Mouse (Mus musculus) forebrain, embryonic 15.5 days (tissue): ENCODE measurements around the gene Rp9. TPM values are rescaled to one million over a fixed set of nuclear protein-coding genes. Genes with fewer than 3 reads are reported as not detected.
"Not testable (repeated sequence)": the region's sequence is repeated elsewhere in the genome, so short reads cannot be mapped to it uniquely, and the experiment has no call there.

Experiments used
- ATAC-seq: fragments of 200-750 bp; cut with Nextera tagmentation; replicated peaks from 2 replicates; pipeline ENCODE4 v1.8.0; 2017; ENCODE audit warnings: mild to moderate bottlenecking, moderate TSS enrichment, moderate library complexity
- H3K27ac ChIP-seq: fragments of 300-500 bp; sonication (generic); replicated peaks from 2 replicates; pipeline ENCODE4 v1.5.1; 2015; ENCODE audit warnings: mild to moderate bottlenecking, inconsistent platforms
- H3K27me3 ChIP-seq: fragments of 300-500 bp; sonication (generic); 2 replicates; pipeline ENCODE4 v1.6.1; 2015; ENCODE audit warnings: inconsistent platforms
- H3K36me3 ChIP-seq: fragments of 300-500 bp; sonication (generic); 2 replicates; pipeline ENCODE4 v1.6.1; 2015; ENCODE audit warnings: mild to moderate bottlenecking, inconsistent platforms
- H3K4me1 ChIP-seq: fragments of 300-500 bp; sonication (generic); 2 replicates; pipeline ENCODE4 v1.6.1; 2015; ENCODE audit warnings: inconsistent platforms
- H3K4me2 ChIP-seq: fragments of 300-500 bp; sonication (generic); replicated peaks from 2 replicates; pipeline ENCODE4 v1.6.1; 2015; ENCODE audit warnings: mild to moderate bottlenecking, inconsistent platforms
- H3K4me3 ChIP-seq: fragments of 300-500 bp; sonication (generic); 2 replicates; pipeline ENCODE4 v1.5.1; 2015; ENCODE audit warnings: mild to moderate bottlenecking, inconsistent platforms
- H3K9ac ChIP-seq: fragments of 300-500 bp; sonication (generic); replicated peaks from 2 replicates; pipeline ENCODE4 v1.6.1; 2015; ENCODE audit warnings: mild to moderate bottlenecking, inconsistent platforms
- H3K9me3 ChIP-seq: fragments of 300-500 bp; sonication (generic); 2 replicates; pipeline ENCODE4 v1.6.1; 2016; ENCODE audit warnings: inconsistent platforms
- WGBS: fragments of 180-500 bp; shearing (Covaris S2); methylation state at CpG from one replicate; pipeline ENCODE4 v1.1.7; 2015; ENCODE audit warnings: mixed read lengths; 5-methylcytosine and 5-hydroxymethylcytosine counted together
- polyA plus RNA-seq: library from polyadenylated mRNA; unstranded; fragments of >200 nt; fragmentation: Nextera tagmentation; extraction: Ambion mirVana; gene quantifications from 2 replicates; pipeline ENCODE4 v1.2.1, GENCODE M21; 2015

Rp9 gene
- polyA plus RNA-seq, 1 experiment from 2014 or later = 71.5 TPM

- H3K27ac ChIP-seq = no peak overlapping the region
- no peak overlapping the region for H3K9ac ChIP-seq
- H3K4me3 ChIP-seq = no peak overlapping the region
- no peaks in the 10 kb centered on the region for H3K4me1 ChIP-seq
- peaks cover 80% of the 10 kb centered on the region for H3K36me3 ChIP-seq
- H3K4me2 ChIP-seq = no peak overlapping the region
- ATAC-seq = no peak
- H3K9me3 ChIP-seq = no peaks in the 10 kb centered on the region
- H3K27me3 ChIP-seq = no peaks in the 10 kb centered on the region
Observed at GRCm38 (mm10) chr9:22455041-22455440, 14.5 kb downstream of the Rp9 start.

- H3K27me3 ChIP-seq, H3K4me2 ChIP-seq, H3K9me3 ChIP-seq, H3K4me3 ChIP-seq, H3K9ac ChIP-seq, H3K4me1 ChIP-seq, H3K27ac ChIP-seq, ATAC-seq: not testable (repeated sequence)
- WGBS = 94% methylated on average over 8 of the region's 8 CpGs
- peaks cover 90% of the 10 kb centered on the region for H3K36me3 ChIP-seq
Observed at GRCm38 (mm10) chr9:22453990-22454389, 15.6 kb downstream of the Rp9 start, which contains the start of gene Gm17545. Gene Gm17545 (plus strand): TSS chr9:22454290.

GRCm38 (mm10) chr9:22453501-22453924, 16.0 kb downstream of the Rp9 start:
- no peak overlapping the region for H3K9ac ChIP-seq
- H3K4me3 ChIP-seq = no peak overlapping the region
- no peak for ATAC-seq
- peaks cover 95% of the 10 kb centered on the region for H3K36me3 ChIP-seq
- no peak overlapping the region for H3K27ac ChIP-seq
- 90% methylated on average over 10 of the region's 10 CpGs for WGBS
- H3K4me2 ChIP-seq = no peak overlapping the region
- no peaks in the 10 kb centered on the region for H3K9me3 ChIP-seq
- H3K27me3 ChIP-seq = no peaks in the 10 kb centered on the region
- no peaks in the 10 kb centered on the region for H3K4me1 ChIP-seq

GRCm38 (mm10) chr9:22452697-22453096, 16.8 kb downstream of the Rp9 start:
- Histone ChIP-seq H3K36me3 (peaks cover 98% of the 10 kb centered on the region), H3K4me2 (no peak overlapping the region), H3K27ac (no peak overlapping the region), H3K4me3 (no peak overlapping the region), H3K9me3 (no peaks in the 10 kb centered on the region), H3K4me1 (no peaks in the 10 kb centered on the region), H3K27me3 (no peaks in the 10 kb centered on the region), H3K9ac (no peak overlapping the region)
- no peak for ATAC-seq
- WGBS = 94% methylated on average over 10 of the region's 10 CpGs

- H3K9me3 ChIP-seq = no peaks in the 10 kb centered on the region
- H3K9ac ChIP-seq = no peak overlapping the region
- H3K27me3 ChIP-seq = no peaks in the 10 kb centered on the region
- H3K36me3 ChIP-seq = peaks cover 77% of the 10 kb centered on the region
- no peaks in the 10 kb centered on the region for H3K4me1 ChIP-seq
- H3K4me2 ChIP-seq = no peak overlapping the region
- H3K27ac ChIP-seq = no peak overlapping the region
- no peak overlapping the region for H3K4me3 ChIP-seq
- WGBS = 96% methylated on average over 6 of the region's 6 CpGs
- no peak for ATAC-seq
Observed at GRCm38 (mm10) chr9:22449209-22449608, 20.3 kb downstream of the Rp9 start.

GRCm38 (mm10) chr9:22448420-22448819, 21.1 kb downstream of the Rp9 start:
- ATAC-seq = no peak
- 84% methylated on average over 13 of the region's 13 CpGs for WGBS
- H3K27me3 ChIP-seq = no peaks in the 10 kb centered on the region
- H3K27ac ChIP-seq = no peak overlapping the region
- H3K4me2 ChIP-seq = no peak overlapping the region
- no peak overlapping the region for H3K9ac ChIP-seq
- H3K9me3 ChIP-seq = no peaks in the 10 kb centered on the region
- no peak overlapping the region for H3K4me3 ChIP-seq
- H3K36me3 ChIP-seq = peaks cover 69% of the 10 kb centered on the region
- H3K4me1 ChIP-seq = no peaks in the 10 kb centered on the region

GRCm38 (mm10) chr9:22447213-22447612, 22.3 kb downstream of the Rp9 start:
- WGBS = 95% methylated on average over 5 of the region's 5 CpGs
- H3K27me3 ChIP-seq = no peaks in the 10 kb centered on the region

GRCm38 (mm10) chr9:22445123-22445522, 24.4 kb downstream of the Rp9 start:
- Histone ChIP-seq H3K4me1 (no peaks in the 10 kb centered on the region), H3K36me3 (peaks cover 36% of the 10 kb centered on the region)

More at GRCm38 (mm10) chr9:22447213-22447612, 22.3 kb downstream of the Rp9 start:
- Histone ChIP-seq H3K27ac (no peak overlapping the region), H3K36me3 (peaks cover 57% of the 10 kb centered on the region), H3K4me2 (no peak overlapping the region), H3K9ac (no peak overlapping the region), H3K9me3 (no peaks in the 10 kb centered on the region), H3K4me3 (no peak overlapping the region), H3K4me1 (no peaks in the 10 kb centered on the region)
- no peak for ATAC-seq

GRCm38 (mm10) chr9:22443157-22443556, 26.4 kb downstream of the Rp9 start:
- 88% methylated on average over 10 of the region's 10 CpGs for WGBS
- Histone ChIP-seq H3K4me3 (no peak overlapping the region), H3K4me1 (no peaks in the 10 kb centered on the region), H3K9me3 (no peaks in the 10 kb centered on the region), H3K36me3 (peaks cover 16% of the 10 kb centered on the region), H3K27ac (no peak overlapping the region), H3K4me2 (no peak overlapping the region), H3K9ac (no peak overlapping the region), H3K27me3 (no peaks in the 10 kb centered on the region)
- ATAC-seq = no peak

More at GRCm38 (mm10) chr9:22445123-22445522, 24.4 kb downstream of the Rp9 start:
- ATAC-seq = no peak
- H3K27ac ChIP-seq = no peak overlapping the region
- 76% methylated on average over 1 of the region's 1 CpGs for WGBS
- H3K4me2 ChIP-seq = no peak overlapping the region
- no peak overlapping the region for H3K9ac ChIP-seq
- no peak overlapping the region for H3K4me3 ChIP-seq
- H3K9me3 ChIP-seq = no peaks in the 10 kb centered on the region
- no peaks in the 10 kb centered on the region for H3K27me3 ChIP-seq

GRCm38 (mm10) chr9:22438826-22439225, 30.7 kb downstream of the Rp9 start:
- no peak overlapping the region for H3K4me2 ChIP-seq
- H3K36me3 ChIP-seq = peaks cover 2% of the 10 kb centered on the region; the same call in 1 of the 2 replicates
- no peaks in the 10 kb centered on the region for H3K4me1 ChIP-seq
- H3K4me3 ChIP-seq = no peak overlapping the region
- H3K27ac ChIP-seq = no peak overlapping the region
- no peak overlapping the region for H3K9ac ChIP-seq
- ATAC-seq = no peak
- H3K27me3 ChIP-seq = no peaks in the 10 kb centered on the region
- H3K9me3 ChIP-seq = no peaks in the 10 kb centered on the region
- 73% methylated on average over 1 of the region's 1 CpGs for WGBS

- WGBS = 96% methylated on average over 2 of the region's 2 CpGs
- H3K4me2 ChIP-seq = no peak overlapping the region
Observed at GRCm38 (mm10) chr9:22434101-22434500, 35.4 kb downstream of the Rp9 start.

GRCm38 (mm10) chr9:22433221-22433620, 36.3 kb downstream of the Rp9 start:
- no peak overlapping the region for H3K27ac ChIP-seq
- H3K4me3 ChIP-seq = no peak overlapping the region
- no peak overlapping the region for H3K4me2 ChIP-seq
- H3K27me3 ChIP-seq = no peaks in the 10 kb centered on the region
- no peak for ATAC-seq
- peaks cover 14% of the 10 kb centered on the region for H3K4me1 ChIP-seq
- no peak overlapping the region for H3K9ac ChIP-seq
- no peaks in the 10 kb centered on the region for H3K9me3 ChIP-seq
- WGBS = 85% methylated on average over 2 of the region's 2 CpGs
- H3K36me3 ChIP-seq = 0 out of 2 replicates have a peak, but pooled peaks cover 2% of the 10 kb centered on the region

More at GRCm38 (mm10) chr9:22434101-22434500, 35.4 kb downstream of the Rp9 start:
- peaks cover 10% of the 10 kb centered on the region for H3K4me1 ChIP-seq
- H3K36me3 ChIP-seq = 0 out of 2 replicates have a peak, but pooled peaks cover 2% of the 10 kb centered on the region
- no peak overlapping the region for H3K27ac ChIP-seq
- no peak overlapping the region for H3K4me3 ChIP-seq
- no peaks in the 10 kb centered on the region for H3K27me3 ChIP-seq
- H3K9ac ChIP-seq = no peak overlapping the region
- no peaks in the 10 kb centered on the region for H3K9me3 ChIP-seq
- no peak for ATAC-seq

- Histone ChIP-seq H3K4me3 (no peak overlapping the region), H3K27ac (no peak overlapping the region), H3K9me3 (no peaks in the 10 kb centered on the region), H3K4me2 (no peak overlapping the region), H3K4me1 (peaks cover 14% of the 10 kb centered on the region), H3K36me3 (0 out of 2 replicates have a peak, but pooled peaks cover under 1% of the 10 kb centered on the region), H3K27me3 (no peaks in the 10 kb centered on the region), H3K9ac (no peak overlapping the region)
- ATAC-seq = no peak
- 39% methylated on average over 5 of the region's 5 CpGs for WGBS
Observed at GRCm38 (mm10) chr9:22430315-22430840, 39.2 kb downstream of the Rp9 start.
